Mouse (Mus musculus) 416B (cell line): Measurements from ENCODE around the gene Vmn1r214.

Experiments
- DNase-seq: peaks from one replicate; pipeline ENCODE4 v3.0.0; 2011; ENCODE audit warnings: low read depth

Vmn1r214 gene

GRCm38 (mm10) chr13:23030118-23030517 lies at the start of gene Vmn1r214:
TSS of gene Vmn1r214 (plus strand) at chr13:23030418.
- no peak for DNase-seq

DNA sequence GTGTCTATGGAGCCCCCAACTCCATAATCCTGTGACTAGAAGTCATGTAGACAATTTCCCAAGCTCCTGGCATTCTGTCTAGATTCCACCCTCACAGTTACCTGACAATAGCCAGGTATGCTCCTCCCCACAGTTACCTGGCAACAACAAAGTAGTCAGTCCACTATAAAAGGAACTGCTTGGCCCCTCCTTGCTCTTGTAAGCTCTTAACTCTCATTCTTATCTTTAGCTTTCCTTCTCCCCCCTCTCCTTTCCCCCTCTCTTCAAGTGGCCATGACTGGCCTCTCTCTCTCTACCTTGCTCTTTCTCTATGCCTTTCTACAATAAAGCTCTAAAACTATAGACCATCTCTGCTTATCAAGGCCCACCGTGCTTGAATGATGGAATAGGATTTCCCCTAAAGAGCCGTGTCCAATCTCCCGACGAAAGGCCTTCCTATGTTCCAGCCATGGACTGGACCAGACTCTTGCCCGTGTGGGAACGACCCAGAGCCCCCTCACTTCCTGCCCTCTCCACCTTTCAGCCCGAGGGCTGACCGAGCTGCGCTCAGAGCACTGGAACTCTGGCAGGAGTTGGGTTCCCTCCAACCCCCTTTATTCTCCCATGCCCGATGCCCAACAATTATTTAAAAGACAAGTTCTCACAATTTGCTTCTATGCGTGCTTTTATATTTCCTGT lies 39.9 kb upstream of the Vmn1r214 start:
- no peak for DNase-seq

- DNase-seq, result no peak
These were observed 38.0 kb upstream of the Vmn1r214 start for GRCm38 (mm10) chr13:22992178-22992700.

- DNase-seq, result no peak
These were observed 37.5 kb upstream of the Vmn1r214 start for GRCm38 (mm10) chr13:22992721-22993120.

- DNase-seq, result no peak
These were observed 22.9 kb upstream of the Vmn1r214 start, which contains the start of gene Vmn1r213 for GRCm38 (mm10) chr13:23007356-23007755. TSS of gene Vmn1r213 (plus strand) at chr13:23007656.

GRCm38 (mm10) chr13:23018158-23018557 lies 12.1 kb upstream of the Vmn1r214 start:
- DNase-seq, result no peak

- no peak for DNase-seq
These were observed 5.4 kb upstream of the Vmn1r214 start for GRCm38 (mm10) chr13:23024812-23025211.

DNA sequence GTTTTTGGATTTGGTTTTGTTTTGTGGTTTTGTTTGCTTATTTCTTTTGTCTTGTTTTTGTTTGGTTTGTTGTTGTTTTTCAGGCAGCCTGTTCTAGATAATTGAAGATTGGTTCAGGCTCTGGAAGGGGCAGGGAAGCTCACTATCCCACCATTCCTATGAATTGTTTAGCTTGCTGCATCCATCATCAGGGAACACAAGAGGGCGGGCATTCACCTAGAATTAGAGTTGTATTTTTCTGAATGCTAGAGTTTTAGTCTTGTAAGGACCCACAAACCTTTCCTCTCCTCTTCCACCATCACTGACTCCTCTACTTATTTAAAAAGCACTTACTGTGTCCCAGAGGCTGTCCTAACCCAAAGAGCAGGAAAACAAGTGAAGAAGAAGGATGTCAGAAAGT lies 27.6 kb downstream of the Vmn1r214 start:
- peak; percentile 1 for DNase-seq

- no peak for DNase-seq
These were observed 37.5 kb downstream of the Vmn1r214 start, which contains the start of gene Vmn1r215 for GRCm38 (mm10) chr13:23067725-23068124. TSS of gene Vmn1r215 (plus strand) at chr13:23068025.

DNA sequence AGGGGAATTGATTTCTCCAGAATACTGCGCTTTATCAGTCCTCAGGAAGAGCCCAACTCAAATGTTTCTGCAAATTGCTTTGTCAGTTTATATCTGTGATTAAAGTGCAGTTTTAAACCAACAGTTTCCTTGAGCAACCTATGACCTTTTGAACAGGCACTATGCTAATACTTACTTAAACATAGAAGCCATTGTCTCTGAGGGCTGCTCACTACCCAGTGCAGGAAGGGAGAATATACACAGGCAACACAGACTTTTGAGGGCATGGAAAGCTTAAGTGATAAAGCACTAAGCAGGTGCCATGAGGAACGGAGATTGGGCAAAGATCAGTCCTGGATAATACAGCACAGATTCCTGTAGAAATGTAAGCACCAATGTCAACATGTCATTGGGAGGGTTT lies 39.1 kb downstream of the Vmn1r214 start:
- DNase-seq, result no peak
